ENCODE assay signal across 21 mouse cellular contexts in genomic region chr6:135569086-135569485, GRCm38 (mm10).
"Had no signal": no experiment of that assay in that cellular context is flagged by ENCODE, and none has a peak within 500 bp of the region (broad histone marks: within the 10 kb centered on the region; RNA-seq: fewer than 3 reads in every experiment).

No protein-coding gene starts in this region.

- H3K9me3 ChIP-seq: hindbrain, embryonic 15.5 days; limb, embryonic 10.5 days; limb, embryonic 13.5 days; liver, embryonic 13.5 days; midbrain, embryonic 12.5 days; midbrain, embryonic 15.5 days; neural tube, embryonic 12.5 days; neural tube, embryonic 15.5 days; stomach, embryonic 15.5 days had no signal

- DNase-seq: layer of hippocampus, adult 9-11 months; liver; liver, embryonic 13.5 days; lung, embryonic 14.5 days; retina, postnatal 1 day; right cerebral cortex, postnatal 25 days; spleen, adult 18-20 months; thymus, adult 18-20 months; thymus, postnatal 14 days; thymus, postnatal 4 days had no signal

- H3K27me3 ChIP-seq: hindbrain, embryonic 15.5 days; limb, embryonic 13.5 days; liver, embryonic 13.5 days; midbrain, embryonic 12.5 days; midbrain, embryonic 15.5 days; neural tube, embryonic 12.5 days; neural tube, embryonic 15.5 days; stomach, embryonic 15.5 days had no signal

- H3K36me3 ChIP-seq: hindbrain, embryonic 15.5 days; limb, embryonic 10.5 days; limb, embryonic 13.5 days; liver, embryonic 13.5 days; midbrain, embryonic 12.5 days; midbrain, embryonic 15.5 days; neural tube, embryonic 12.5 days; neural tube, embryonic 15.5 days; stomach, embryonic 15.5 days had no signal

- ATAC-seq: lung, postnatal 0 days; midbrain, embryonic 15.5 days had no signal

- H3K9ac ChIP-seq: hindbrain, embryonic 15.5 days; limb, embryonic 13.5 days; liver, embryonic 13.5 days; lung, embryonic 14.5 days; midbrain, embryonic 12.5 days; midbrain, embryonic 15.5 days; neural tube, embryonic 12.5 days; neural tube, embryonic 15.5 days; stomach, embryonic 15.5 days had no signal

- H3K4me1 ChIP-seq: hindbrain, embryonic 15.5 days; limb, embryonic 10.5 days; limb, embryonic 13.5 days; liver, embryonic 13.5 days; midbrain, embryonic 12.5 days; midbrain, embryonic 15.5 days; neural tube, embryonic 12.5 days; neural tube, embryonic 15.5 days; stomach, embryonic 15.5 days had no signal

- H3K27ac ChIP-seq: hindbrain, embryonic 15.5 days; layer of hippocampus, adult 2 months; limb, embryonic 10.5 days; limb, embryonic 13.5 days; liver, embryonic 13.5 days; macrophage; midbrain, embryonic 12.5 days; midbrain, embryonic 15.5 days; neural tube, embryonic 12.5 days; neural tube, embryonic 15.5 days; stomach, embryonic 15.5 days had no signal

- H3K4me3 ChIP-seq: hindbrain, embryonic 15.5 days; layer of hippocampus, adult 2 months; limb, embryonic 10.5 days; limb, embryonic 13.5 days; liver, embryonic 13.5 days; midbrain, embryonic 12.5 days; midbrain, embryonic 15.5 days; neural tube, embryonic 12.5 days; neural tube, embryonic 15.5 days; stomach, embryonic 15.5 days had no signal

- H3K4me2 ChIP-seq: hindbrain, embryonic 15.5 days; limb, embryonic 13.5 days; liver, embryonic 13.5 days; lung, embryonic 14.5 days; midbrain, embryonic 12.5 days; midbrain, embryonic 15.5 days; neural tube, embryonic 12.5 days; neural tube, embryonic 15.5 days; stomach, embryonic 15.5 days had no signal
